Mouse (Mus musculus): ENCODE results near the gene Prickle1.

GRCm38 (mm10) chr15:93611536-93612300, 16.0 kb upstream of the Prickle1 start:
- TF ChIP-seq POLR2A (IDR thresholded peaks at IDR 0.05; ENCODE audit: insufficient read length, low read depth) (no peak), USF1 (IDR thresholded peaks at IDR 0.05; ENCODE audit: low read depth) (no peak), MAX (IDR thresholded peaks at IDR 0.05; ENCODE audit: low read depth) (no peak), SRF (IDR thresholded peaks at IDR 0.05; ENCODE audit: control insufficient read depth, insufficient read length, low read depth) (no peak), MYOG (IDR thresholded peaks at IDR 0.05; ENCODE audit: control insufficient read depth in 1 of 3, insufficient read depth in 1 of 3, insufficient read length in 2 of 3, low read depth in 2 of 3) (no peak), POLR2AphosphoS2 (IDR thresholded peaks at IDR 0.05; ENCODE audit: insufficient read length, low read depth) (no peak), E2F4 (IDR thresholded peaks at IDR 0.05; ENCODE audit: insufficient read depth) (no peak), REST (IDR thresholded peaks at IDR 0.05; ENCODE audit: insufficient read depth, insufficient read length) (no peak), TCF12 (IDR thresholded peaks at IDR 0.05; ENCODE audit: insufficient read depth, poor library complexity, severe bottlenecking) (no peak), TCF3 (IDR thresholded peaks at IDR 0.05; ENCODE audit: insufficient read length, low read depth) (no peak)
